ENCODE assay signal across 26 mouse cellular contexts in genomic region chr2:64535351-64535851, GRCm38 (mm10).
DNase-seq lines count a peak whose midpoint lies in the region; ATAC-seq and TF ChIP-seq lines count a peak whose summit lies in the region.
"Had no signal": no experiment of that assay in that cellular context is flagged by ENCODE, and none has a peak within 500 bp of the region (broad histone marks: within the 10 kb centered on the region; RNA-seq: fewer than 3 reads in every experiment).

No protein-coding gene starts in this region.

- no peaks in the 10 kb centered on the region for H3K27me3 ChIP-seq in kidney, postnatal 0 days (ENCODE audit: insufficient read depth, low read length)
- no peaks in the 10 kb centered on the region for H3K27me3 ChIP-seq in lung, postnatal 0 days (replicated peaks; ENCODE audit: insufficient read depth, low read length)
- H3K27me3 ChIP-seq: embryonic facial prominence, embryonic 15.5 days; heart, embryonic 12.5 days; heart, embryonic 15.5 days had no signal

- no peaks in the 10 kb centered on the region for H3K4me1 ChIP-seq in kidney, postnatal 0 days (replicated peaks; ENCODE audit: insufficient read depth, low read length)
- no peaks in the 10 kb centered on the region for H3K4me1 ChIP-seq in lung, postnatal 0 days (ENCODE audit: insufficient read depth, low read depth, low read length)
- H3K4me1 ChIP-seq: embryonic facial prominence, embryonic 15.5 days; heart, embryonic 12.5 days; heart, embryonic 15.5 days had no signal

- H3K9ac ChIP-seq in kidney, postnatal 0 days (ENCODE audit: low read depth, low read length) = no peak overlapping the region
- H3K9ac ChIP-seq in lung, postnatal 0 days (replicated peaks; ENCODE audit: low read depth) = no peak overlapping the region
- H3K9ac ChIP-seq: embryonic facial prominence, embryonic 15.5 days; forebrain, postnatal 0 days; heart, embryonic 12.5 days; heart, embryonic 15.5 days; hindbrain, embryonic 14.5 days had no signal

- H3K36me3 ChIP-seq in kidney, postnatal 0 days (ENCODE audit: insufficient read depth, low read length) = no peaks in the 10 kb centered on the region
- H3K36me3 ChIP-seq in lung, postnatal 0 days (ENCODE audit: insufficient read depth, low read length) = no peaks in the 10 kb centered on the region
- H3K36me3 ChIP-seq: embryonic facial prominence, embryonic 15.5 days; heart, embryonic 12.5 days; heart, embryonic 15.5 days had no signal

- H3K9me3 ChIP-seq in kidney, postnatal 0 days (replicated peaks; ENCODE audit: low read length) = no peaks in the 10 kb centered on the region
- H3K9me3 ChIP-seq in lung, postnatal 0 days (ENCODE audit: low read length) = no peaks in the 10 kb centered on the region
- H3K9me3 ChIP-seq: embryonic facial prominence, embryonic 15.5 days; heart, embryonic 12.5 days; heart, embryonic 15.5 days had no signal

- intact Hi-C loops in gastrocnemius, postnatal 36 days (cut with DNase I) = no loop called here

- DNase-seq in embryo, embryonic 10.5 days (ENCODE audit: low spot score) = peak; percentile 2
- no peak for DNase-seq in embryo, embryonic 10 days (ENCODE audit: low spot score)
- peak; percentile 21 for DNase-seq in kidney, postnatal 0 days (ENCODE audit: low spot score)
- no peak for DNase-seq in kidney, adult 11 months
- peak; percentile 19 for DNase-seq in lung, postnatal 0 days (ENCODE audit: low spot score)
- no peak for DNase-seq in lung, adult 18-20 months
- DNase-seq in gastrocnemius, postnatal 36 days = no peak
- no peak for DNase-seq in left cerebral cortex, adult 11 months (ENCODE audit: low spot score)
- DNase-seq: adrenal gland, adult 2 months; adrenal gland, postnatal 14 days; cerebellum, adult 11-12 months; cerebellum, adult 8-10 months; cerebellum, postnatal 14 days; embryo, embryonic 11 days; forebrain, postnatal 0 days; gastrocnemius, adult 2 months; gastrocnemius, postnatal 14 days; heart, adult 18-20 months; heart, postnatal 10 days; heart, postnatal 36 days had no signal

- no peak for TF ChIP-seq EP300 in lung, postnatal 0 days (IDR thresholded peaks at IDR 0.05)

- ATAC-seq in kidney, postnatal 0 days (replicated peaks; ENCODE audit: low FRiP score, low read depth) = no peak
- no peak for ATAC-seq in lung, postnatal 0 days
- ATAC-seq: forebrain, embryonic 14.5 days; forebrain, postnatal 0 days; Patski had no signal

- no peak overlapping the region for H3K4me3 ChIP-seq in kidney, postnatal 0 days (replicated peaks; ENCODE audit: low read depth, low read length)
- H3K4me3 ChIP-seq in lung, postnatal 0 days (ENCODE audit: low read depth, low read length) = no peak overlapping the region
- H3K4me3 ChIP-seq: embryonic facial prominence, embryonic 15.5 days; heart, embryonic 12.5 days; heart, embryonic 15.5 days had no signal

- WGBS in kidney, postnatal 0 days = 72% methylated on average over 5 of the region's 5 CpGs
- WGBS in lung, postnatal 0 days = 58% methylated on average over 5 of the region's 5 CpGs

- no peak overlapping the region for H3K27ac ChIP-seq in kidney, postnatal 0 days
- no peak overlapping the region for H3K27ac ChIP-seq in lung, postnatal 0 days (ENCODE audit: low read length)
- H3K27ac ChIP-seq: embryonic facial prominence, embryonic 15.5 days; gastrocnemius, adult 2 months; heart, embryonic 15.5 days; hindbrain, embryonic 14.5 days had no signal

- TF ChIP-seq CTCF in kidney, postnatal 0 days (IDR thresholded peaks at IDR 0.05; ENCODE audit: low read depth) = no peak
- no peak for TF ChIP-seq CTCF in lung, postnatal 0 days (IDR thresholded peaks at IDR 0.05)

- no peak overlapping the region for H3K4me2 ChIP-seq in kidney, postnatal 0 days (ENCODE audit: low read length)
- no peak overlapping the region for H3K4me2 ChIP-seq in lung, postnatal 0 days (replicated peaks; ENCODE audit: low read depth, low read length)
- H3K4me2 ChIP-seq: heart, embryonic 12.5 days; heart, embryonic 15.5 days; hindbrain, embryonic 14.5 days had no signal

Comparison
In these comparisons a context has a peak if more than half of its experiments do, and no peak if none do; other contexts are left out.
1. DNase-seq: peak in embryo, embryonic 10.5 days (single experiment), kidney, postnatal 0 days (single experiment) and lung, postnatal 0 days (single experiment); none in embryo, embryonic 10 days (single experiment), kidney, adult 11 months (single experiment), lung, adult 18-20 months (0 of 2), gastrocnemius, postnatal 36 days (0 of 2) and left cerebral cortex, adult 11 months (single experiment).